Comparison of ENCODE assay signal across 10 mouse cellular contexts in genomic region chr1:133329638-133329964, GRCm38 (mm10). TPM values are rescaled to one million over a fixed set of nuclear protein-coding genes. Genes with fewer than 3 reads are reported as not detected.
DNase-seq lines count a peak whose midpoint lies in the region; ATAC-seq lines count a peak whose summit lies in the region.
"Had no signal": no experiment of that assay in that cellular context is flagged by ENCODE, and none has a peak within 500 bp of the region (broad histone marks: within the 10 kb centered on the region; RNA-seq: fewer than 3 reads in every experiment).

No protein-coding gene starts in this region.

- H3K27ac ChIP-seq in heart, embryonic 11.5 days (ENCODE audit: low read depth, low read length): no peak overlapping the region
- no peak overlapping the region; the same call in 1 of the 2 replicates for H3K27ac ChIP-seq in embryonic facial prominence, embryonic 10.5 days (replicated peaks)
- no peak overlapping the region for H3K27ac ChIP-seq in hindbrain, embryonic 16.5 days (ENCODE audit: low read depth, low read length)
- H3K27ac ChIP-seq in midbrain, embryonic 12.5 days (replicated peaks): no peak overlapping the region

- ATAC-seq in heart, embryonic 11.5 days (replicated peaks; ENCODE audit: insufficient number of reproducible peaks, low FRiP score, low TSS enrichment): no peak
- no peak for ATAC-seq in hindbrain, embryonic 16.5 days
- ATAC-seq in midbrain, embryonic 12.5 days (ENCODE audit: low FRiP score, low read depth): no peak
- no peak for ATAC-seq in megakaryocyte-erythroid progenitor cell, adult 5-6 weeks (replicated peaks; ENCODE audit: low FRiP score, low TSS enrichment, poor library complexity, severe bottlenecking)
- ATAC-seq: activated CD4-positive, CD25-positive, alpha-beta regulatory T cell, adult 4 months had no signal

- intact Hi-C loops in heart, postnatal 14 days (cut with DNase I): no loop called here

- no peaks in the 10 kb centered on the region for H3K9me3 ChIP-seq in heart, embryonic 11.5 days (replicated peaks; ENCODE audit: control insufficient read depth, low read length)
- no peaks in the 10 kb centered on the region for H3K9me3 ChIP-seq in embryonic facial prominence, embryonic 10.5 days
- H3K9me3 ChIP-seq in hindbrain, embryonic 16.5 days (ENCODE audit: control insufficient read depth, low read length): no peaks in the 10 kb centered on the region
- peaks cover 4% of the 10 kb centered on the region; the same call in 1 of the 2 replicates for H3K9me3 ChIP-seq in midbrain, embryonic 12.5 days

- WGBS in heart, embryonic 11.5 days (ENCODE audit: insufficient replicate concordance): 30% methylated on average over 7 of the region's 7 CpGs
- WGBS in embryonic facial prominence, embryonic 10.5 days: 28% methylated on average over 7 of the region's 7 CpGs
- WGBS in hindbrain, embryonic 16.5 days: 29% methylated on average over 7 of the region's 7 CpGs
- 24% methylated on average over 7 of the region's 7 CpGs for WGBS in midbrain, embryonic 12.5 days

- H3K4me3 ChIP-seq in heart, embryonic 11.5 days (ENCODE audit: low read depth, low read length): peak overlapping the region; percentile 38
- peak overlapping the region; percentile 47 for H3K4me3 ChIP-seq in embryonic facial prominence, embryonic 10.5 days
- peak overlapping the region; percentile 24 for H3K4me3 ChIP-seq in hindbrain, embryonic 16.5 days (ENCODE audit: low read length)
- H3K4me3 ChIP-seq in midbrain, embryonic 12.5 days: peak overlapping the region; percentile 34

- H3K4me2 ChIP-seq in heart, embryonic 11.5 days: peak overlapping the region; percentile 77
- H3K4me2 ChIP-seq in hindbrain, embryonic 16.5 days (ENCODE audit: low read length): peak overlapping the region; percentile 57
- H3K4me2 ChIP-seq in midbrain, embryonic 12.5 days (replicated peaks): peak overlapping the region; percentile 68

- H3K9ac ChIP-seq in heart, embryonic 11.5 days (ENCODE audit: low read depth, low read length): no peak overlapping the region
- peak overlapping the region; percentile 49 for H3K9ac ChIP-seq in hindbrain, embryonic 16.5 days (ENCODE audit: low read depth, low read length)
- H3K9ac ChIP-seq in midbrain, embryonic 12.5 days (replicated peaks): peak overlapping the region; percentile 59

- peaks cover 35% of the 10 kb centered on the region for H3K27me3 ChIP-seq in heart, embryonic 11.5 days (ENCODE audit: control insufficient read depth, insufficient read depth, low read length)
- peaks cover 77% of the 10 kb centered on the region for H3K27me3 ChIP-seq in embryonic facial prominence, embryonic 10.5 days (replicated peaks; ENCODE audit: low read depth, poor library complexity, severe bottlenecking)
- H3K27me3 ChIP-seq in hindbrain, embryonic 16.5 days (replicated peaks; ENCODE audit: control insufficient read depth, insufficient read depth, low read length): no peaks in the 10 kb centered on the region
- H3K27me3 ChIP-seq in midbrain, embryonic 12.5 days: peaks cover 49% of the 10 kb centered on the region

- DNase-seq in heart, postnatal 14 days: no peak
- DNase-seq in embryonic facial prominence, embryonic 10.5 days (ENCODE audit: low spot score): no peak
- DNase-seq in urinary bladder, postnatal 10 days (ENCODE audit: low spot score): no peak
- DNase-seq in right cerebral cortex, postnatal 25 days: no peak
- DNase-seq: B cell, adult 2 months had no signal

- no peaks in the 10 kb centered on the region; the same call in 1 of the 2 replicates for H3K4me1 ChIP-seq in heart, embryonic 11.5 days (ENCODE audit: control insufficient read depth, insufficient read depth, low read length)
- peaks cover 9% of the 10 kb centered on the region for H3K4me1 ChIP-seq in embryonic facial prominence, embryonic 10.5 days
- H3K4me1 ChIP-seq in hindbrain, embryonic 16.5 days (ENCODE audit: control insufficient read depth, insufficient read depth, low read depth, low read length): peaks cover 10% of the 10 kb centered on the region
- H3K4me1 ChIP-seq in midbrain, embryonic 12.5 days: peaks cover 31% of the 10 kb centered on the region

- H3K36me3 ChIP-seq in heart, embryonic 11.5 days (ENCODE audit: control insufficient read depth, insufficient read depth, low read length): no peaks in the 10 kb centered on the region
- no peaks in the 10 kb centered on the region for H3K36me3 ChIP-seq in embryonic facial prominence, embryonic 10.5 days (replicated peaks)
- H3K36me3 ChIP-seq in hindbrain, embryonic 16.5 days (ENCODE audit: control insufficient read depth, insufficient read depth, low read length): no peaks in the 10 kb centered on the region
- no peaks in the 10 kb centered on the region for H3K36me3 ChIP-seq in midbrain, embryonic 12.5 days

RNA-seq across cellular contexts. Expression of gene Kiss1, which starts 7.9 kb away (rescaled TPM):
- polyA plus RNA-seq in heart, embryonic 11.5 days (2014; fragmentation: Nextera tagmentation; extraction: Ambion mirVana): not detected in 2 replicates
- total RNA-seq in heart, postnatal 14 days (2021): not detected
- not detected in 2 replicates for polyA plus RNA-seq in embryonic facial prominence, embryonic 10.5 days (2016; fragmentation: Nextera tagmentation; extraction: Ambion mirVana)
- not detected in 2 replicates for polyA plus RNA-seq in hindbrain, embryonic 16.5 days (2015; fragmentation: Nextera tagmentation; extraction: Ambion mirVana)
- not detected in 2 replicates for polyA plus RNA-seq in midbrain, embryonic 12.5 days (2016; fragmentation: Nextera tagmentation; extraction: Ambion mirVana)
- total RNA-seq in megakaryocyte-erythroid progenitor cell, adult 5-6 weeks (2014; fragmentation: Nextera tagmentation): not detected in 2 replicates
- total RNA-seq in megakaryocyte-erythroid progenitor cell, adult 5-6 weeks (2017): not detected in 2 replicates
- polyA plus RNA-seq: activated CD4-positive, CD25-positive, alpha-beta regulatory T cell, adult 4 months had no signal

RNA-seq across cellular contexts. Expression of gene Golt1a, which starts 20.0 kb away (rescaled TPM):
- not detected in 2 replicates for polyA plus RNA-seq in heart, embryonic 11.5 days (2014; fragmentation: Nextera tagmentation; extraction: Ambion mirVana)
- total RNA-seq in heart, postnatal 14 days (2021): not detected
- not detected in 2 replicates for polyA plus RNA-seq in embryonic facial prominence, embryonic 10.5 days (2016; fragmentation: Nextera tagmentation; extraction: Ambion mirVana)
- not detected in 2 replicates for polyA plus RNA-seq in hindbrain, embryonic 16.5 days (2015; fragmentation: Nextera tagmentation; extraction: Ambion mirVana)
- not detected in 2 replicates for polyA plus RNA-seq in midbrain, embryonic 12.5 days (2016; fragmentation: Nextera tagmentation; extraction: Ambion mirVana)
- not detected in 2 replicates for total RNA-seq in megakaryocyte-erythroid progenitor cell, adult 5-6 weeks (2014; fragmentation: Nextera tagmentation)
- total RNA-seq in megakaryocyte-erythroid progenitor cell, adult 5-6 weeks (2017): not detected in 2 replicates
- polyA plus RNA-seq: activated CD4-positive, CD25-positive, alpha-beta regulatory T cell, adult 4 months had no signal

RNA-seq across cellular contexts. Expression of gene Ren1, which starts 20.7 kb away (rescaled TPM):
- not detected in 2 replicates for polyA plus RNA-seq in heart, embryonic 11.5 days (2014; fragmentation: Nextera tagmentation; extraction: Ambion mirVana)
- total RNA-seq in heart, postnatal 14 days (2021): under 1 TPM in 1 of 2 experiments, not detected in 1; 0.24 TPM
- polyA plus RNA-seq in embryonic facial prominence, embryonic 10.5 days (2016; fragmentation: Nextera tagmentation; extraction: Ambion mirVana): 0.13 TPM in 1 of 2 replicates, not detected in the other
- polyA plus RNA-seq in hindbrain, embryonic 16.5 days (2015; fragmentation: Nextera tagmentation; extraction: Ambion mirVana): 6.6 and 7.8 TPM in 2 replicates
- polyA plus RNA-seq in midbrain, embryonic 12.5 days (2016; fragmentation: Nextera tagmentation; extraction: Ambion mirVana): not detected in 2 replicates
- total RNA-seq in megakaryocyte-erythroid progenitor cell, adult 5-6 weeks (2014; fragmentation: Nextera tagmentation): not detected in 2 replicates
- not detected in 2 replicates for total RNA-seq in megakaryocyte-erythroid progenitor cell, adult 5-6 weeks (2017)
- polyA plus RNA-seq: activated CD4-positive, CD25-positive, alpha-beta regulatory T cell, adult 4 months had no signal

RNA-seq across cellular contexts. Expression of gene Etnk2, which starts 33.8 kb away (rescaled TPM):
- 1.5 TPM in 2 replicates for polyA plus RNA-seq in heart, embryonic 11.5 days (2014; fragmentation: Nextera tagmentation; extraction: Ambion mirVana)
- total RNA-seq in heart, postnatal 14 days (2021): under 1 TPM; 0.49 to 0.67 TPM
- 2.6 and 3.3 TPM in 2 replicates for polyA plus RNA-seq in embryonic facial prominence, embryonic 10.5 days (2016; fragmentation: Nextera tagmentation; extraction: Ambion mirVana)
- 25.7 and 29.5 TPM in 2 replicates for polyA plus RNA-seq in hindbrain, embryonic 16.5 days (2015; fragmentation: Nextera tagmentation; extraction: Ambion mirVana)
- 3.8 and 3.9 TPM in 2 replicates for polyA plus RNA-seq in midbrain, embryonic 12.5 days (2016; fragmentation: Nextera tagmentation; extraction: Ambion mirVana)
- total RNA-seq in megakaryocyte-erythroid progenitor cell, adult 5-6 weeks (2014; fragmentation: Nextera tagmentation): not detected in 2 replicates
- total RNA-seq in megakaryocyte-erythroid progenitor cell, adult 5-6 weeks (2017): not detected in 2 replicates
